Mouse (Mus musculus) lung, postnatal 0 days (tissue): ENCODE data around the gene St3gal6.

Experiments used
- CTCF ChIP-seq: IDR thresholded peaks from 2 replicates; pipeline ENCODE4 v1.5.1; 2016; ENCODE audit warnings: antibody characterized with exemption, mild to moderate bottlenecking
- EP300 ChIP-seq: IDR thresholded peaks from 2 replicates; pipeline ENCODE4 v1.6.1; 2016; ENCODE audit warnings: antibody characterized with exemption, mild to moderate bottlenecking, control low read depth

DNA sequence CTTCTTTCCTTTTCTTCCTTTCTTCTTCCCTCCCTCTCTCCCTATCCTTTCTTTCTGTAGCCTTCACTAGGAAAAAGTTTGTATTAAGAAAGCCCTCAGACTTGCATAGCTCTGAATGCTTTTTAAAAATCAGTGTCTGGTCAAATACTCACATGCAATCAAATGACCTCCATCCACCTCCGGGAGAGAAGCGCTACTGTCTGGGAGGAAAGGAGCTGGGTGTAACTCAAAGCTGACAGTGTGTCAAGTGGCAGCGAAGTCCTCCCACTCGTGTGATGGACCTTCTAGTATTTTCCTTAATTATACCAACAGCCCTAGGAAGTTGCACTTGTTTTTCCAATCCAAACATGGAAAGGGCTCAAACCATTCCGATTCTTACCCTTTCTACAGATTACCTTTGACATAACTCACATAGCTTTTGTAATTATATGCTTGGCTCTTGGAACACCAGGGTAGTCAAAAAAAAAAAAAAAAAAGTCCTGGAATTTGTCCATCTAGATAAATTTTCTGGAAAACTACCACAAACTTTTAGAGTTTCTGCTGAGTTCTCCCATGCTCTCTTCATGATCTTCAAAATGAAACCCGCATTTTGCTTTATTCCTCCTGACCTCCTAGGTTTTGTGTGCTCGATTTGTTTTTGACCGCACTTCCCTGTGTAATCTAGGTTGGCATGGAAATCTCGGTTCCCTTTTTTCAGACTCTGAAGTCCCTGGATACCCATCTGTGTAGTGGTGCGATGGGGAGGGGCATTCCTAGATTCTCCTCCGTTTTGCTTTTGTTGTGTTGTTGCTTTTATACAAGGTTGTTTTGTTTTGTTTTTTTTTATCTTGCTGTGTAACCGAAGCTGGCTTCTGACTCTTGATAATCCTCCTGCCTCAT is at the start of gene St3gal6:
- TF ChIP-seq CTCF (no peak), EP300 (no peak)
